Mouse (Mus musculus) ovary, postnatal 14 days (tissue): ENCODE results near the gene Slc4a5.

Experiments
- DNase-seq: peaks from one replicate; pipeline ENCODE4 v3.0.0; 2022; ENCODE audit warnings: low spot score

Slc4a5 gene

GRCm38 (mm10) chr6:83219814-83220213 lies at the start of gene Slc4a5:
Slc4a5 (plus strand) TSS chr6:83219828.
- DNase-seq: no peak

- no peak for DNase-seq
Observed at GRCm38 (mm10) chr6:83169872-83170271, 49.8 kb upstream of the Slc4a5 start.

GRCm38 (mm10) chr6:83171063-83171462 lies 48.6 kb upstream of the Slc4a5 start:
- no peak for DNase-seq

GRCm38 (mm10) chr6:83172240-83172920 lies 47.2 kb upstream of the Slc4a5 start:
- DNase-seq: no peak

GRCm38 (mm10) chr6:83175996-83176395 lies 43.6 kb upstream of the Slc4a5 start:
- no peak for DNase-seq

GRCm38 (mm10) chr6:83179390-83180117 lies 40.1 kb upstream of the Slc4a5 start:
- DNase-seq: no peak

GRCm38 (mm10) chr6:83180605-83181004 lies 39.0 kb upstream of the Slc4a5 start:
- DNase-seq: no peak

- DNase-seq: no peak
Observed at GRCm38 (mm10) chr6:83184858-83185435, 34.7 kb upstream of the Slc4a5 start.

- DNase-seq: no peak
Observed at GRCm38 (mm10) chr6:83185895-83186861, 33.5 kb upstream of the Slc4a5 start.

GRCm38 (mm10) chr6:83186946-83187345 lies 32.7 kb upstream of the Slc4a5 start:
- DNase-seq: no peak

- DNase-seq: no peak
Observed at GRCm38 (mm10) chr6:83193571-83193970, 26.1 kb upstream of the Slc4a5 start.

GRCm38 (mm10) chr6:83197345-83198004 lies 22.2 kb upstream of the Slc4a5 start:
- DNase-seq: peak; percentile 58

GRCm38 (mm10) chr6:83203320-83203719 lies 16.3 kb upstream of the Slc4a5 start:
- DNase-seq: no peak

- DNase-seq: no peak
Observed at GRCm38 (mm10) chr6:83205851-83206250, 13.8 kb upstream of the Slc4a5 start.

GRCm38 (mm10) chr6:83206321-83206720 lies 13.3 kb upstream of the Slc4a5 start:
- no peak for DNase-seq

GRCm38 (mm10) chr6:83207361-83208049 lies 12.1 kb upstream of the Slc4a5 start:
- DNase-seq: no peak

- no peak for DNase-seq
Observed at GRCm38 (mm10) chr6:83208050-83208400, 11.6 kb upstream of the Slc4a5 start.

GRCm38 (mm10) chr6:83210495-83210894 lies 9.1 kb upstream of the Slc4a5 start:
- no peak for DNase-seq

- DNase-seq: no peak
Observed at GRCm38 (mm10) chr6:83211526-83211925, 8.1 kb upstream of the Slc4a5 start.

GRCm38 (mm10) chr6:83215002-83215666 lies 4.5 kb upstream of the Slc4a5 start:
- DNase-seq: peak; percentile 73
